Mouse (Mus musculus) embryonic facial prominence, embryonic 15.5 days (tissue): ENCODE results near the gene Wipf1. TPM values are rescaled to one million over a fixed set of nuclear protein-coding genes. Genes with fewer than 3 reads are reported as not detected.
"Not testable (repeated sequence)": the region's sequence is repeated elsewhere in the genome, so short reads cannot be mapped to it uniquely, and the experiment has no call there.

Experiments
- ATAC-seq: fragments of 200-750 bp; cut with Nextera tagmentation; 2 replicates; pipeline ENCODE4 v1.8.0; 2017; ENCODE audit warnings: low read depth, moderate TSS enrichment; ENCODE audit not compliant: insufficient number of reproducible peaks, low FRiP score, low TSS enrichment
- H3K27ac ChIP-seq: fragments of 300-500 bp; sonication (generic); replicated peaks from 2 replicates; pipeline ENCODE4 v1.5.1; 2015; ENCODE audit warnings: mild to moderate bottlenecking, inconsistent platforms
- H3K27me3 ChIP-seq: fragments of 300-500 bp; sonication (generic); 2 replicates; pipeline ENCODE4 v1.6.1; 2015; ENCODE audit warnings: inconsistent platforms
- H3K36me3 ChIP-seq: fragments of 300-500 bp; sonication (generic); 2 replicates; pipeline ENCODE4 v1.6.1; 2015; ENCODE audit warnings: mild to moderate bottlenecking, inconsistent platforms
- H3K4me1 ChIP-seq: fragments of 300-500 bp; sonication (generic); 2 replicates; pipeline ENCODE4 v1.6.1; 2015; ENCODE audit warnings: inconsistent platforms
- H3K4me2 ChIP-seq: fragments of 300-500 bp; sonication (generic); replicated peaks from 2 replicates; pipeline ENCODE4 v1.6.1; 2015; ENCODE audit warnings: mild to moderate bottlenecking, inconsistent platforms
- H3K4me3 ChIP-seq: fragments of 300-500 bp; sonication (generic); replicated peaks from 2 replicates; pipeline ENCODE4 v1.5.1; 2015; ENCODE audit warnings: mild to moderate bottlenecking, inconsistent platforms
- H3K9ac ChIP-seq: fragments of 300-500 bp; sonication (generic); 2 replicates; pipeline ENCODE4 v1.6.1; 2015; ENCODE audit warnings: inconsistent platforms
- H3K9me3 ChIP-seq: fragments of 300-500 bp; sonication (generic); replicated peaks from 2 replicates; pipeline ENCODE4 v1.6.1; 2016; ENCODE audit warnings: inconsistent platforms
- WGBS: fragments of 180-500 bp; shearing (Covaris S2); methylation state at CpG from one replicate; pipeline ENCODE4 v1.1.7; 2015; 5-methylcytosine and 5-hydroxymethylcytosine counted together
- polyA plus RNA-seq: library from polyadenylated mRNA; unstranded; fragments of >200 nt; fragmentation: Nextera tagmentation; extraction: Ambion mirVana; gene quantifications from 2 replicates; pipeline ENCODE4 v1.2.1, GENCODE M21; 2015

Gene Wipf1
- polyA plus RNA-seq, 1 experiment from 2014 or later, result 20.0 TPM

- Histone ChIP-seq H3K36me3 (no peaks in the 10 kb centered on the region), H3K27me3 (no peaks in the 10 kb centered on the region), H3K4me2 (no peak overlapping the region), H3K9ac (no peak overlapping the region), H3K9me3 (no peaks in the 10 kb centered on the region), H3K4me3 (no peak overlapping the region), H3K27ac (no peak overlapping the region), H3K4me1 (peaks cover 14% of the 10 kb centered on the region)
- 68% methylated on average over 9 of the region's 9 CpGs for WGBS
- no peak for ATAC-seq
These were observed 33.1 kb upstream of the Wipf1 start for GRCm38 (mm10) chr2:73562656-73563055.

DNA sequence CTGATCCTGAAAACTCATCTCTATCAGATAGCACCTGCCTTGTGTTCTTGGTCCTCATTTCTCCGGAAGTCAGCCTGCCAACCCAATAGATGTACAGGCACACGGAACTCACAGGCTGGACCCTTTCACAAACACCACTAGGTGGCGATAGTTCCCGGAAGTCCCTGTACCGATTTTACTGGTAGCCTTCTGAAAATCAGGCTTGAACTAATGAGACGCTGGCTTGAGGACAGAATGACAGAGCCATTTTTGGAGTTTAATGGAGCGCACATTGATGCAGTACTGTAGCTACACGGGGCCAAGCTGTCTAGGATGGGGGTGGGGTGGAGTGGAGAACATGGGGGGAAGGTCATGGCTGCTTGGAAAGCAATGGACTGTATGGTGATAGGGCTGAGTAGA is 32.1 kb upstream of the Wipf1 start:
- Histone ChIP-seq H3K4me3 (peak overlapping the region; percentile 34), H3K27me3 (no peaks in the 10 kb centered on the region), H3K9me3 (no peaks in the 10 kb centered on the region), H3K27ac (no peak overlapping the region), H3K4me2 (peak overlapping the region; percentile 57), H3K9ac (no peak overlapping the region), H3K36me3 (no peaks in the 10 kb centered on the region), H3K4me1 (peaks cover 14% of the 10 kb centered on the region)
- ATAC-seq, result no peak; the same call in 1 of the 2 replicates
- 7% methylated on average over 8 of the region's 8 CpGs for WGBS

DNA sequence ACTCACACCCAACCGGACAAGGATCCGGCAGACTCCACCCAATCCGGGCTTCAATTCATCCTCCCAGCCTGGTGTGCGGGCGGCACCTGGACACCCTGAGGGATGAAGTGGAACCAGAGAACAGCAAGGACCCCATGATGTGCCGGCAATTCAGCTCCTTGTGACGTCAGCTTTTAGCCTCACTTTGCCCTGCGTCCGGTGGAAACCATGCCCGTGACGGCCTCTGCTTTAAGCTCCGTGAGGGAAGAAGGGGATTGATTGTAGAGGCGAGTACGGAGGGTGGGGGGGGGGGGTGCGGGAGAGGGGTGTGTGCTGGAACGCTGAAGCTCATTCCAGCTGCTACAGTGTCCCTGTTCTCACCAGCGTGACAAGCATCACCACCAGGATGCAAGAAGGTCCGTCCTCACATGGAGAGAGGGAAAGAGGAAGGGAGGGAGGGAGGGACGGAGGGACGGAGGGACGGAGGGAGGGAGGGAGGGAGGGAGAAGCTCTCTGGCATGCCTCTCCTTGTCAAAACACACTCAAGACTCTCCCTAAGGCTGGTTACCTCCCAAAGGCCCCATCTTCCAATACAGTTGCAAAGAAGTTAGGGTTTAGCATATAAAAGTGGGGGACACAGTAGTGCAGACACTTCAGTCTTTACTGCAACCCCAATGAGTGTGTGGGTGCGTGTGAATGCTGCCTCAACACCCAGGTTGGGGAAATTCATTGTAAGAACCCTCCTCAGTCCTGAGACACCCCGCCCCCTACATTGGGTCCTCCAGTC is 31.5 kb upstream of the Wipf1 start:
- no peaks in the 10 kb centered on the region for H3K27me3 ChIP-seq
- ATAC-seq, result no peak
- peaks cover 14% of the 10 kb centered on the region for H3K4me1 ChIP-seq
- 2% methylated on average over 22 of the region's 23 CpGs for WGBS
- H3K36me3 ChIP-seq, result no peaks in the 10 kb centered on the region
- peak overlapping the region; percentile 34 for H3K4me3 ChIP-seq
- no peaks in the 10 kb centered on the region for H3K9me3 ChIP-seq
- no peak overlapping the region for H3K9ac ChIP-seq
- peak overlapping the region; percentile 57 for H3K4me2 ChIP-seq
- no peak overlapping the region for H3K27ac ChIP-seq

- Histone ChIP-seq H3K9me3 (no peaks in the 10 kb centered on the region), H3K4me1 (peaks cover 14% of the 10 kb centered on the region), H3K4me3 (peak overlapping the region; percentile 34; the same call in 1 of the 2 replicates), H3K9ac (no peak overlapping the region), H3K27me3 (no peaks in the 10 kb centered on the region), H3K27ac (no peak overlapping the region), H3K4me2 (peak overlapping the region; percentile 57), H3K36me3 (no peaks in the 10 kb centered on the region)
- no peak for ATAC-seq
- 49% methylated on average over 7 of the region's 7 CpGs for WGBS
These were observed 30.9 kb upstream of the Wipf1 start for GRCm38 (mm10) chr2:73560445-73560844.

DNA sequence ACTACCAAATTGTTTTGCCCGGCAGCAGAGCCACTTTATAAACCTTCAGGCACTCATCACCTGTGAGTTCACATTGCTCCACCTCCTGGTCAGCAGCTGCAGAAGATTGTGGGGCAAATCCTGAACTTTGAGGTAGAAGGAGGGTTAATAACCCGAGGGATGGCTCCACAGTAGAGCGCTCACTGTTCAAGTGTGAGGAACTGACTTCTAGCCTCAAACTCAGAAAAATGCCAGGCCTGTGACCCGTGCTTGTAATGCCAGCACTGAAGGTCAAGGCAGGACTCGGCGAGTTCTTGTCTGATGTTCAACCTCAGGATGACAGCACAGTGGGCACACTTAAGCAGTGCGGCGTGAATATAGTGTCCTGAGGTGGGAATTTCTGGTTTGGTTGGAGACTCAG is 28.4 kb upstream of the Wipf1 start:
- ATAC-seq, result no peak

GRCm38 (mm10) chr2:73557061-73557460 is 27.5 kb upstream of the Wipf1 start:
- not testable (repeated sequence) for ATAC-seq, H3K27ac ChIP-seq, H3K9me3 ChIP-seq, H3K4me3 ChIP-seq, H3K9ac ChIP-seq, H3K27me3 ChIP-seq, H3K36me3 ChIP-seq, H3K4me2 ChIP-seq
- H3K4me1 ChIP-seq, result peaks cover 13% of the 10 kb centered on the region
- 98% methylated on average over 3 of the region's 3 CpGs for WGBS

More for the DNA sequence above, 28.4 kb upstream of the Wipf1 start:
- Histone ChIP-seq H3K4me2 (no peak overlapping the region), H3K36me3 (no peaks in the 10 kb centered on the region), H3K27me3 (no peaks in the 10 kb centered on the region), H3K27ac (no peak overlapping the region), H3K9ac (no peak overlapping the region), H3K4me3 (no peak overlapping the region), H3K9me3 (no peaks in the 10 kb centered on the region), H3K4me1 (peaks cover 14% of the 10 kb centered on the region)
- 74% methylated on average over 8 of the region's 8 CpGs for WGBS

GRCm38 (mm10) chr2:73554389-73554788 is 24.9 kb upstream of the Wipf1 start:
- H3K27ac ChIP-seq, result no peak overlapping the region
- H3K4me2 ChIP-seq, result no peak overlapping the region
- H3K36me3 ChIP-seq, result no peaks in the 10 kb centered on the region
- no peak for ATAC-seq
- H3K9me3 ChIP-seq, result no peaks in the 10 kb centered on the region
- no peaks in the 10 kb centered on the region for H3K27me3 ChIP-seq
- H3K4me1 ChIP-seq, result no peaks in the 10 kb centered on the region
- 42% methylated on average over 3 of the region's 3 CpGs for WGBS
- H3K4me3 ChIP-seq, result no peak overlapping the region
- H3K9ac ChIP-seq, result no peak overlapping the region

DNA sequence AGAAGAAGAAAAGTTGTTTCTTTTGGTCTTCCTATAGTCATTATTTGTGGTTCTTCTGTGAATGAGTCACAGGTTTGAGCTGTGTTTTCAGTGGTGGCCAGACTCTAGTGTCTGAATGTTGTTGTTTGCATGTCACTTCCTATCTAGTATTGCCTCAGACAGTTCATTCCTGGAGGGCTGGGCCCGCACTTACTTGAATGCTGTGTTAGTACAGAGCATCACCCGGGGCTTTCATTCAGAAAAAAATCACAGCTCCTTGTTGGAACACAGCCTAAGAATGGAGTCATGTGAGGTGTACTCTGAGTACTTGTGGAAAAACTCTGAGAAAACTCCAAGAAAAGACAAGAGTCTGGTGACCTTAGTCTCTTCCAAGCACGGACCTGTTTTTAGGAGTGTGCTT is 23.4 kb upstream of the Wipf1 start:
- Histone ChIP-seq H3K36me3 (no peaks in the 10 kb centered on the region), H3K4me3 (no peak overlapping the region), H3K4me2 (no peak overlapping the region), H3K9me3 (no peaks in the 10 kb centered on the region), H3K4me1 (no peaks in the 10 kb centered on the region), H3K27ac (no peak overlapping the region), H3K9ac (no peak overlapping the region), H3K27me3 (no peaks in the 10 kb centered on the region)
- WGBS, result 48% methylated on average over 3 of the region's 3 CpGs
- no peak for ATAC-seq

DNA sequence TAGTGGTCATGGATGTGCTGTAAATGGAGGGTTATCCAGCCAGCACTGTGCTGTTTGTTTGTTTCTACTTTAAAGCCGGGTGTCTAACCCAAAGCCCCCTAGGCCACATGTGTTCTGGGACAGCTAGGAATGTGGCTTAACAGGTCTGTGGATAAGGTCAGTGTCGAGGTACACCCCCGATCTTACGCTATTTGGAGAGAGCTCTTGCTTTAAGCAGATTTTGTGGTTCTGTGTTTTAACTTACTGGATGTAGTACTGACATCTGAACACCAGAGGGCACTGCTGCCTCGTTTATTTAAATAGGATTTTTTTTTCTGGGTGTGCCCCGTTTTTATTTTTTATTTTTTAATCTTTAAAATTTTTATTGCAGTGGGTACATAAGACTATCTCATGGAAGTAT is 21.2 kb upstream of the Wipf1 start:
- WGBS, result 10% methylated on average over 6 of the region's 6 CpGs
- 0 out of 2 replicates have a peak overlapping the region, but pooled peaks have one; percentile 25 for H3K4me2 ChIP-seq
- H3K36me3 ChIP-seq, result no peaks in the 10 kb centered on the region
- H3K9me3 ChIP-seq, result no peaks in the 10 kb centered on the region
- H3K4me1 ChIP-seq, result no peaks in the 10 kb centered on the region
- no peak overlapping the region for H3K4me3 ChIP-seq
- H3K9ac ChIP-seq, result no peak overlapping the region
- no peak for ATAC-seq
- H3K27me3 ChIP-seq, result no peaks in the 10 kb centered on the region
- no peak overlapping the region for H3K27ac ChIP-seq

DNA sequence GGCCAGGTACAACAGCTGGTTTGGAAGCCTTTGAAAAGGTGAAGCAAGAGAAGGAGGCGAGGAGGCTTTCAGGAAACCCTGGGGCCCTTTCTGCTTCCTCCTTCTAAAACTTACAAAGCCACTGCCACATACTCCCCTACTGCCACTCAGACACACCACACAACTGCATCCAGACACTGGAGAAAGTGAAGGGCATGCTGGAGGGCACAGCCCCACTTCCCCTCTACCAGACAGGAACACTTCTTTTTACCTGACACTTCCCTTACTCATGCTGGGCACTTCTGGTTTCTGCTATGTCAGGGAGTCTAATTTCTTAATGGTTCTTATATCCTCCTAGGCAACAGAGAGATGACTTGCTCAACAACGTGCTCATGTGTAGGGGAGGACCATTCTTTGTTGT is 19.0 kb upstream of the Wipf1 start:
- no peak overlapping the region for H3K27ac ChIP-seq
- H3K36me3 ChIP-seq, result no peaks in the 10 kb centered on the region
- WGBS, result 53% methylated on average over 2 of the region's 2 CpGs
- H3K27me3 ChIP-seq, result no peaks in the 10 kb centered on the region
- H3K9ac ChIP-seq, result no peak overlapping the region
- no peaks in the 10 kb centered on the region for H3K9me3 ChIP-seq
- ATAC-seq, result no peak
- no peak overlapping the region for H3K4me2 ChIP-seq
- peaks cover 5% of the 10 kb centered on the region; the same call in 1 of the 2 replicates for H3K4me1 ChIP-seq
- H3K4me3 ChIP-seq, result no peak overlapping the region

DNA sequence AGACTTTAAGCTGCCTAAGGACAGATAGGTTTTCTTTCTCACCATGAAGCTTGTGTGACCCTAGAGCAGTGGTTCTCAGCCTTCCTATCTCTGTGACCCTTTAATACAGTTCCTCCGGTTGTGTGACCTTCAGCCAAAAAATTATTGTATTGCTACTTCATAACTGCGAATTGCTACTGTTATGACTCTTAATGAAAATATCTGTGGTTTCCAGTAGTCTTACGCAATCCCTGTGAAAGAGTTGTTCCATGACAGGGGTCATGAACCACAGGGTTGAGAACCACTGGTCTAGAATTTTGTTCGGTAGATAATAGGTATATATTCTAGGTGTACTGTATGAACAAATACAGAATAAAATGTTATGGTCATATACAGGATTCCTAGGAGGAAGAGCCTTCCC is 17.7 kb upstream of the Wipf1 start:
- H3K4me1 ChIP-seq, result peaks cover 5% of the 10 kb centered on the region; the same call in 1 of the 2 replicates
- no peak for ATAC-seq
- H3K4me3 ChIP-seq, result no peak overlapping the region
- H3K9ac ChIP-seq, result no peak overlapping the region
- no peak overlapping the region for H3K4me2 ChIP-seq
- 90% methylated on average over 4 of the region's 4 CpGs for WGBS
- no peaks in the 10 kb centered on the region for H3K27me3 ChIP-seq
- no peaks in the 10 kb centered on the region for H3K36me3 ChIP-seq
- H3K27ac ChIP-seq, result no peak overlapping the region
- no peaks in the 10 kb centered on the region for H3K9me3 ChIP-seq

DNA sequence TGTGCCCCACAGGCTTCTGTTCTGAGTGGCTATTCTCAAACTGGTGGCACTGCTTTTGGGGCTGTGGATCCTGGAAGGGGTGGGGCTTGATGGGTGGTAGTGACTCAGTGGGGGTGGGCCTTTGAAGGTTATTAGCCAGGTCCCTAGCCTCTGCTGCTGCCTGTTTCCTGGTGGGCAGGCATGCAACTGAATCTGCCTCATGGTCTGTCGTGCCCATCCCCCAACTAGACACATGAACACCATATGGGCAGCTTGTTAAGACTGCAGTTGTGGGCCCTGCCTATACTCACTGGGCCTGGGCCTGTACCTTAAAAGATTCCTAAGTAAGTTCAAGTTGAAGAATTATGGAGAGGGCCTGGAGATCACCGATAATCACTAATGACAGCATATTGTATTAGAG is 16.0 kb upstream of the Wipf1 start:
- ATAC-seq, result no peak
- Histone ChIP-seq H3K9me3 (no peaks in the 10 kb centered on the region), H3K4me1 (peaks cover 12% of the 10 kb centered on the region), H3K4me3 (no peak overlapping the region), H3K4me2 (no peak overlapping the region), H3K36me3 (no peaks in the 10 kb centered on the region), H3K9ac (no peak overlapping the region), H3K27me3 (no peaks in the 10 kb centered on the region), H3K27ac (no peak overlapping the region)
- 48% methylated on average over 2 of the region's 2 CpGs for WGBS
